Mouse (Mus musculus): ENCODE measurements around the gene Lrch1. TPM values are rescaled to one million over a fixed set of nuclear protein-coding genes. Genes with fewer than 3 reads are reported as not detected.

Gene Lrch1
- polyA plus RNA-seq, 1 experiment from 2014 or later: 16.0 TPM

DNA sequence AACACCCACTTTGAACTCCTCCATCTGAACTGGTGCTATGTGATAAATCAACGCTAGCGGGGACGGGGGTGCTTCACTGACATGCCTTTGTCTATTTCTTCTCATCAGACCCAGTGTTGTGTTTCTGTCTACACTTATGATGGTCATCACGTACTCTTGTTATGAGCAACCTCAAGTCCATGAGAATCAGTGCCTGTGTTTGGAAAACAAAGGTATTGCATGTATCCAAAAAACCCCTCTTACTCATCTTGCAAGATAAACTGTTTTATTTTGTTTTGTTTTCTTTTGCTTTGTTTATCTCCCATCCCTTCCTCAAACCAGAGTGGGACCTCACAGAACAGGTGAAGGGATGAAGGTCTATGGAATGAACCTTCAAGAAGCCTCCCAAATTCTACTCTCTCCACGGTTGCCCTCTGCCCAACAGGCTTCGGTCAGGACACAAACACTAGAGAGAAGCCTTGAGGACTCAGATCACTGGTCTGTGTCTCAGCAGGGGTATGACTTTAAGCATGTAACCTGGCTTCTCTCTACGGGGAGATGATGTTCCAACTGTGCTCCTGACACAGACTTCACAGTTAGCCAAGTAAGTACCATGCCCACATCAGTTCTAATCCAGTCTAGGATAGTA, 3.4 kb downstream of the Lrch1 start:
- no peaks in the 10 kb centered on the region for H3K27me3 ChIP-seq (ENCODE audit: control insufficient read depth, insufficient read depth, low read length)
- H3K9me3 ChIP-seq (ENCODE audit: control insufficient read depth, low read depth, low read length): no peaks in the 10 kb centered on the region
- no peak overlapping the region for H3K9ac ChIP-seq (replicated peaks; ENCODE audit: low read depth, low read length)
- no peaks in the 10 kb centered on the region for H3K36me3 ChIP-seq (ENCODE audit: control insufficient read depth, insufficient read depth, low read length)
- WGBS: 89% methylated on average over 7 of the region's 7 CpGs
- H3K4me2 ChIP-seq (replicated peaks; ENCODE audit: low read depth, low read length): no peak overlapping the region
- H3K4me3 ChIP-seq (ENCODE audit: low read depth, low read length): no peak overlapping the region
- peaks cover 14% of the 10 kb centered on the region; the same call in 1 of the 2 replicates for H3K4me1 ChIP-seq (ENCODE audit: control insufficient read depth, insufficient read depth, low read length)
- H3K27ac ChIP-seq (ENCODE audit: low read length): no peak overlapping the region
- no peak for ATAC-seq (ENCODE audit: insufficient number of reproducible peaks, insufficient read depth, low FRiP score, low read depth)

GRCm38 (mm10) chr14:74943581-74944117, 4.0 kb downstream of the Lrch1 start:
- H3K9me3 ChIP-seq (ENCODE audit: control insufficient read depth, low read depth, low read length): no peaks in the 10 kb centered on the region
- H3K27me3 ChIP-seq (ENCODE audit: control insufficient read depth, insufficient read depth, low read length): no peaks in the 10 kb centered on the region
- H3K4me1 ChIP-seq (ENCODE audit: control insufficient read depth, insufficient read depth, low read length): peaks cover 14% of the 10 kb centered on the region; the same call in 1 of the 2 replicates
- no peak for ATAC-seq (ENCODE audit: insufficient number of reproducible peaks, insufficient read depth, low FRiP score, low read depth)
- no peak overlapping the region for H3K9ac ChIP-seq (replicated peaks; ENCODE audit: low read depth, low read length)
- H3K4me2 ChIP-seq (replicated peaks; ENCODE audit: low read depth, low read length): no peak overlapping the region
- H3K36me3 ChIP-seq (ENCODE audit: control insufficient read depth, insufficient read depth, low read length): no peaks in the 10 kb centered on the region
- no peak overlapping the region for H3K27ac ChIP-seq (ENCODE audit: low read length)
- H3K4me3 ChIP-seq (ENCODE audit: low read depth, low read length): no peak overlapping the region
- 89% methylated on average over 6 of the region's 6 CpGs for whole genome bisulfite sequencing

DNA sequence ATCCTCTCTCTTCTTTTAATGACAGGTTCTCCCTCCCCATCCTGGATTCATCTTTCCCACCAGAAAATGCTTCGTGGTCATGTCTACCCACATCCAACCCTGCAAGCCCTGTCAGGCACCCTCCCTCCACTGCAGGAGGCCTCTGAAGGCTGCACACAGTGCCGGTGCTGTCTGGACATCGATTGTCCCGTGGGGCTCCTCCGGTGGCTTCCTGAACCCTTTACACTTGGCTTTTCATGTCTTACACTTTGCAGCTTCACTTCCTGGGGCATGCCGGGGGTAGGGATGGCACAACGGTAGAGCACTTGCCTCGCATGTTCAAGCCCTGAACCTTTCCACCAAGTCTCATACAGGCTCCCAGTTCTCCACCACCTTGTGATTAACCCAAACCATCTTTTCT, 4.7 kb downstream of the Lrch1 start:
- H3K4me2 ChIP-seq (replicated peaks; ENCODE audit: low read depth, low read length): no peak overlapping the region
- H3K4me3 ChIP-seq (ENCODE audit: low read depth, low read length): no peak overlapping the region
- 72% methylated on average over 8 of the region's 8 CpGs for WGBS
- no peaks in the 10 kb centered on the region for H3K27me3 ChIP-seq (ENCODE audit: control insufficient read depth, insufficient read depth, low read length)
- no peak overlapping the region for H3K27ac ChIP-seq (ENCODE audit: low read length)
- no peak overlapping the region for H3K9ac ChIP-seq (replicated peaks; ENCODE audit: low read depth, low read length)
- no peaks in the 10 kb centered on the region for H3K9me3 ChIP-seq (ENCODE audit: control insufficient read depth, low read depth, low read length)
- peaks cover 8% of the 10 kb centered on the region; the same call in 1 of the 2 replicates for H3K4me1 ChIP-seq (ENCODE audit: control insufficient read depth, insufficient read depth, low read length)
- no peak for ATAC-seq (ENCODE audit: insufficient number of reproducible peaks, insufficient read depth, low FRiP score, low read depth)
- no peaks in the 10 kb centered on the region for H3K36me3 ChIP-seq (ENCODE audit: control insufficient read depth, insufficient read depth, low read length)

DNA sequence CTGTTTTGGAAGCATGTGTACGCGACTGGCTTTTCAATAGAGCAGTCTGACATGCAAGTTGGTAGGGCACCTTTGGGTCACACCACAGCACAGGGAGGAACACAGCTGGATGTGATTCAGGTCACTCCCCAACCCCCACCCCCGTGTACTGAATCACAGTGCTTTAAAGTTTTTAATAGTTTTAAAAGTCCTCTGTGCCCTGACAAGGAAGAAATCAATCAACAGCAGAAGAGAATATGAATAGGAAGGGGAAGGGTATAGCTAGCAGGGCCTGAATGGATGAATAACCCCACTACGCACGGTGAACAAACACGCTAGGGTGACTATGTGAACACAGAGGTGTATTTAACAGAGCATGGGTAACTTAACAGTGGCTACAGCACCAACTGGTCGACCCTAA, 6.1 kb downstream of the Lrch1 start:
- H3K36me3 ChIP-seq (ENCODE audit: control insufficient read depth, insufficient read depth, low read length): no peaks in the 10 kb centered on the region
- H3K27me3 ChIP-seq (ENCODE audit: control insufficient read depth, insufficient read depth, low read length): no peaks in the 10 kb centered on the region
- ATAC-seq (ENCODE audit: insufficient number of reproducible peaks, insufficient read depth, low FRiP score, low read depth): no peak
- WGBS: 72% methylated on average over 7 of the region's 7 CpGs
- no peak overlapping the region for H3K9ac ChIP-seq (replicated peaks; ENCODE audit: low read depth, low read length)
- H3K4me3 ChIP-seq (ENCODE audit: low read depth, low read length): no peak overlapping the region
- no peak overlapping the region for H3K4me2 ChIP-seq (replicated peaks; ENCODE audit: low read depth, low read length)
- H3K4me1 ChIP-seq (ENCODE audit: control insufficient read depth, insufficient read depth, low read length): peaks cover 8% of the 10 kb centered on the region; the same call in 1 of the 2 replicates
- H3K9me3 ChIP-seq (ENCODE audit: control insufficient read depth, low read depth, low read length): no peaks in the 10 kb centered on the region
- H3K27ac ChIP-seq (ENCODE audit: low read length): no peak overlapping the region

DNA sequence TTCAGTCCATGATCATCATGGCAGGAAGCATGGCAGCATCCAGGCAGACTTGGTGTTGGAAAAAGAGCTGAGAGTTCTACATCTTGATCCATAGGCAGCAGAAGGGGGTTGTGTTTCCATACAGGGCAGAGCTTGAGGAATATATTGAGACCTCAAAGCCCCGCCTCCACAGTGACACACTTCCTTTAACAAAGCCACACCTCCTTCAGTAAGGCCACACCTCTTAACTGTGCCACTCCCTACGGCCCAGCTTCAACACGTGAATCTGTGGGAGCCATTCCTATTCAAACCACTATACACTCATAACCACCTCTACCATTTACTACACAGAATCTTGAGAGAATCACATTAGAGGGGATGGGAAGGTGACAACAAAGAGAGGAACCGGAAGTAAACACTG, 6.9 kb downstream of the Lrch1 start:
- ATAC-seq (ENCODE audit: insufficient number of reproducible peaks, insufficient read depth, low FRiP score, low read depth): no peak
- no peak overlapping the region for H3K4me3 ChIP-seq (ENCODE audit: low read depth, low read length)
- H3K9me3 ChIP-seq (ENCODE audit: control insufficient read depth, low read depth, low read length): no peaks in the 10 kb centered on the region
- no peaks in the 10 kb centered on the region for H3K27me3 ChIP-seq (ENCODE audit: control insufficient read depth, insufficient read depth, low read length)
- H3K9ac ChIP-seq (replicated peaks; ENCODE audit: low read depth, low read length): no peak overlapping the region
- no peak overlapping the region for H3K27ac ChIP-seq (ENCODE audit: low read length)
- peaks cover 7% of the 10 kb centered on the region; the same call in 1 of the 2 replicates for H3K4me1 ChIP-seq (ENCODE audit: control insufficient read depth, insufficient read depth, low read length)
- no peak overlapping the region for H3K4me2 ChIP-seq (replicated peaks; ENCODE audit: low read depth, low read length)
- WGBS: 89% methylated on average over 4 of the region's 4 CpGs
- H3K36me3 ChIP-seq (ENCODE audit: control insufficient read depth, insufficient read depth, low read length): no peaks in the 10 kb centered on the region

- H3K27ac ChIP-seq (ENCODE audit: low read length): no peak overlapping the region
Observed at GRCm38 (mm10) chr14:74939355-74939754, 8.3 kb downstream of the Lrch1 start.

DNA sequence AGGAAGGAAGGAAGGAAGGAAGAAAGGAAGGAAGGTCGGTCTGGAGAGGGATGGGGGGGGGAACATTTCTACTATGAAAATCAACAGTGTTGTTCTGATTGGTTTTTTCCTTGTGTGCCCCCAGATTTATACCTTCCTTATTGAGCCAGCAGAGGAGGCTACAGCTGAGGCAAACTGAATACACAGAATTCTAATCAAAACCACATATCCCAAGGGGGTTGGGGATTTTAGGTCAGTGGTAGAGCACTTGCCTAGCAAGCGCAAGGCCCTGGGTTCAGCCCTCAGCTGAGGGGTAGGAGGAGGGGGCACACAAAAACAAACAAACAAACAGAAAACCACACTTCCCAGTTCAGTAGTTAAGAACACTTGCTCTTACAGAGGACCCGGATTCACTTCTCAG, 8.8 kb downstream of the Lrch1 start:
- Histone ChIP-seq H3K27me3 (ENCODE audit: control insufficient read depth, insufficient read depth, low read length) (no peaks in the 10 kb centered on the region), H3K9ac (replicated peaks; ENCODE audit: low read depth, low read length) (no peak overlapping the region), H3K27ac (ENCODE audit: low read length) (no peak overlapping the region), H3K4me3 (ENCODE audit: low read depth, low read length) (no peak overlapping the region), H3K4me2 (replicated peaks; ENCODE audit: low read depth, low read length) (no peak overlapping the region), H3K9me3 (ENCODE audit: control insufficient read depth, low read depth, low read length) (no peaks in the 10 kb centered on the region), H3K4me1 (ENCODE audit: control insufficient read depth, insufficient read depth, low read length) (peaks cover 3% of the 10 kb centered on the region; the same call in 1 of the 2 replicates), H3K36me3 (ENCODE audit: control insufficient read depth, insufficient read depth, low read length) (no peaks in the 10 kb centered on the region)
- no peak for ATAC-seq (ENCODE audit: insufficient number of reproducible peaks, insufficient read depth, low FRiP score, low read depth)
- 86% methylated on average over 3 of the region's 3 CpGs for WGBS

More at GRCm38 (mm10) chr14:74939355-74939754, 8.3 kb downstream of the Lrch1 start:
- Histone ChIP-seq H3K4me2 (replicated peaks; ENCODE audit: low read depth, low read length) (no peak overlapping the region), H3K36me3 (ENCODE audit: control insufficient read depth, insufficient read depth, low read length) (no peaks in the 10 kb centered on the region), H3K27me3 (ENCODE audit: control insufficient read depth, insufficient read depth, low read length) (no peaks in the 10 kb centered on the region), H3K4me1 (ENCODE audit: control insufficient read depth, insufficient read depth, low read length) (peaks cover 3% of the 10 kb centered on the region; the same call in 1 of the 2 replicates), H3K9me3 (ENCODE audit: control insufficient read depth, low read depth, low read length) (no peaks in the 10 kb centered on the region), H3K9ac (replicated peaks; ENCODE audit: low read depth, low read length) (no peak overlapping the region), H3K4me3 (ENCODE audit: low read depth, low read length) (no peak overlapping the region)
- WGBS: 84% methylated on average over 9 of the region's 9 CpGs
- no peak for ATAC-seq (ENCODE audit: insufficient number of reproducible peaks, insufficient read depth, low FRiP score, low read depth)

GRCm38 (mm10) chr14:74936557-74937261, 11.0 kb downstream of the Lrch1 start:
- no peak overlapping the region for H3K27ac ChIP-seq (ENCODE audit: low read length)
- no peak overlapping the region for H3K4me3 ChIP-seq (ENCODE audit: low read depth, low read length)
- 80% methylated on average over 2 of the region's 2 CpGs for WGBS
- ATAC-seq (ENCODE audit: insufficient number of reproducible peaks, insufficient read depth, low FRiP score, low read depth): no peak
- H3K9ac ChIP-seq (replicated peaks; ENCODE audit: low read depth, low read length): no peak overlapping the region
- no peak overlapping the region for H3K4me2 ChIP-seq (replicated peaks; ENCODE audit: low read depth, low read length)
- no peaks in the 10 kb centered on the region for H3K36me3 ChIP-seq (ENCODE audit: control insufficient read depth, insufficient read depth, low read length)
- no peaks in the 10 kb centered on the region for H3K27me3 ChIP-seq (ENCODE audit: control insufficient read depth, insufficient read depth, low read length)
- no peaks in the 10 kb centered on the region for H3K4me1 ChIP-seq (ENCODE audit: control insufficient read depth, insufficient read depth, low read length)
- no peaks in the 10 kb centered on the region for H3K9me3 ChIP-seq (ENCODE audit: control insufficient read depth, low read depth, low read length)
